Mouse (Mus musculus) heart, embryonic 16.5 days (tissue): Measurements from ENCODE around the gene Banf1. TPM values are rescaled to one million over a fixed set of nuclear protein-coding genes. Genes with fewer than 3 reads are reported as not detected.
"Not testable (repeated sequence)": the region's sequence is repeated elsewhere in the genome, so short reads cannot be mapped to it uniquely, and the experiment has no call there.

ENCODE experiments used
- ATAC-seq: fragments of 200-750 bp; cut with Nextera tagmentation; replicated peaks from 2 replicates; pipeline ENCODE4 v1.8.0; 2017; ENCODE audit warnings: moderate number of reproducible peaks; ENCODE audit not compliant: insufficient read depth, low FRiP score; ENCODE audit errors: extremely low read depth
- H3K27ac ChIP-seq: fragments of 300-500 bp; sonication (generic); 2 replicates; pipeline ENCODE4 v1.5.1; 2014; ENCODE audit warnings: mild to moderate bottlenecking, low read length, control low read depth, moderate library complexity
- H3K27me3 ChIP-seq: fragments of 300-500 bp; sonication (generic); 2 replicates; pipeline ENCODE4 v1.6.1; 2014; ENCODE audit warnings: low read length, mixed read lengths; ENCODE audit not compliant: control insufficient read depth, insufficient read depth
- H3K36me3 ChIP-seq: fragments of 300-500 bp; sonication (generic); 2 replicates; pipeline ENCODE4 v1.6.1; 2014; ENCODE audit not compliant: control insufficient read depth, insufficient read depth
- H3K4me1 ChIP-seq: fragments of 300-500 bp; sonication (generic); 2 replicates; pipeline ENCODE4 v1.6.1; 2014; ENCODE audit warnings: low read length, mixed read lengths; ENCODE audit not compliant: control insufficient read depth, insufficient read depth
- H3K4me2 ChIP-seq: fragments of 300-500 bp; sonication (generic); 2 replicates; pipeline ENCODE4 v1.6.1; 2014; ENCODE audit warnings: low read depth, mild to moderate bottlenecking, control low read depth, low read length
- H3K4me3 ChIP-seq: fragments of 300-500 bp; sonication (generic); 2 replicates; pipeline ENCODE4 v1.5.1; 2014; ENCODE audit warnings: mild to moderate bottlenecking, control low read depth, low read length
- H3K9ac ChIP-seq: fragments of 300-500 bp; sonication (generic); 2 replicates; pipeline ENCODE4 v1.6.1; 2014; ENCODE audit warnings: low read length, control low read depth
- H3K9me3 ChIP-seq: fragments of 300-500 bp; sonication (generic); replicated peaks from 2 replicates; pipeline ENCODE4 v1.6.1; 2016; ENCODE audit warnings: low read length; ENCODE audit not compliant: control insufficient read depth
- WGBS: fragments of 180-500 bp; shearing (Covaris S2); extraction: QIAGEN DNeasy Blood & Tissue Kit; methylation state at CpG from one replicate; pipeline ENCODE4 v1.1.7; 2014; 5-methylcytosine and 5-hydroxymethylcytosine counted together
- polyA plus RNA-seq: library from polyadenylated mRNA; unstranded; fragments of >200 nt; fragmentation: Nextera tagmentation; extraction: Ambion mirVana; gene quantifications from 2 replicates; pipeline ENCODE4 v1.2.1, GENCODE M21; 2015

Gene Banf1
- 441 and 465 TPM in 2 replicates for polyA plus RNA-seq

DNA sequence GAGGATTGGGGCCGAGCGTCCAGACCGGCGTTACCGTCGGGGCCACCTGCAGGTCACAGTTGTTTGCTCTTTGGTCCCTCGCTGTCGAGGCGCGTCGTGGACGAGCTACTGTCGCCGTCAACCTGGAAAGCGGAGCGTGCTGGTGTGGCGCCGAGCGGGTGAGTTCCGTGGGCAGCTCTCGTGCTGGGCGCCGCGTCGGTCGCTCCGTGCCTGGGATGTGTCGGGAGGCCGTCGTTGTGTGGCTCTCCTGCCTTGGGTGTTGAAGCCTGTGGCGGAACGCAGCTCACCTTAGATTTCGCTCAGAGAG lies at the start of gene Banf1:
Banf1 (minus strand) TSS at position 116 of the 307 bp plus-strand sequence.
- 0% methylated on average over 33 of the region's 33 CpGs for WGBS

DNA sequence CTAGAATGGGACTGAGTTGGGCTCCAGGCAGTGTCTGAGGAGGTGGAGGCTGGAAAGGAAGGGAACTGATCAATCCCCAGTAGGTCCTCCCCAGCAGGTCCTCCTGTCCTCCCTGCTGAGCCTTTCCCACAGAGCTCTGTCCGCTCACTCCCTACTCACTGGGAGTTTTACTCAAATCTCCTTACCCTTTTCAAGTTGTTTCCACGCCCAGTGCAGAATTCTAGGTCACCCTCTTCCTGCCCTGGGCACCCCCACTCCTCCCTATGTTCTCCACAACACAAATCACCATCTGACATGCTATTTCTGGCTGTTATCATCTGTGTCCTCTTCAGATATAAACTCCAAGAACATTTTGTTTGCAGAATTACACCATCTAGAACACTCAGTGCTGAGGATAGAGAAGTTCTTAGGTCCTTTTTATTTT lies 47.6 kb upstream of the Banf1 start:
- H3K4me3 ChIP-seq, result no peak overlapping the region
- ATAC-seq, result 0 out of 2 replicates have a peak, but pooled peaks have one; percentile 24
- peak overlapping the region; percentile 4; the same call in 1 of the 2 replicates for H3K9ac ChIP-seq
- WGBS, result 51% methylated on average over 2 of the region's 2 CpGs
- H3K4me2 ChIP-seq, result no peak overlapping the region
- H3K27me3 ChIP-seq, result no peaks in the 10 kb centered on the region
- H3K9me3 ChIP-seq, result no peaks in the 10 kb centered on the region
- peaks cover 5% of the 10 kb centered on the region; the same call in 1 of the 2 replicates for H3K36me3 ChIP-seq
- peaks cover 5% of the 10 kb centered on the region for H3K4me1 ChIP-seq
- peak overlapping the region; percentile 54 for H3K27ac ChIP-seq

More for the DNA sequence above, at the start of gene Banf1:
- H3K9me3 ChIP-seq, result no peaks in the 10 kb centered on the region
- peak within 1 kb of the TSS; percentile 99 for H3K4me3 ChIP-seq
- peak within 1 kb of the TSS; percentile 98 for H3K4me2 ChIP-seq
- no peaks in the 10 kb centered on the region for H3K27me3 ChIP-seq
- H3K9ac ChIP-seq, result peak within 1 kb of the TSS; percentile 90
- peak within 1 kb of the TSS; percentile 98 for H3K27ac ChIP-seq
- ATAC-seq, result no peak
- H3K36me3 ChIP-seq, result peaks cover 39% of the 10 kb centered on the region
- peaks cover 16% of the 10 kb centered on the region for H3K4me1 ChIP-seq

DNA sequence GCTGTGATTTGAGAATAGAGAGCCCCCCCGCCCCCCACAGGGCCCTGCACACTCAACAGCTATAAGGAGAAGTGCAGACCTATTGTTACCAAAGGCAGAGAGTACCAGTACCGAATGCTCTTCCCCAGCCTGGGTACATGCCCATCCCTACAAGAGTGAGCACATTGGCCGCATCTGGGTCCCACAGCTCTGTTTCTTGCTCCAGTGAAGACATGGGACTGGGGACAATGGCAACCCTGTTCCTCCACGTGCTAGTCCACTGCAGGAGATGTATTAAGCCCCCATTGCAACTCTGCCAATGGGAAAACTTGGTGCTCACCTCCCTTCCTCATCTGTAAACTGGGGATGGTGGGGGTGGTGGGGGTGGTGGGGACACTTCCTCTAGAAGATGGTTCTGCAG lies 46.9 kb upstream of the Banf1 start:
- 73% methylated on average over 4 of the region's 4 CpGs for WGBS
- H3K27ac ChIP-seq, result no peak overlapping the region; the same call in 1 of the 2 replicates
- no peaks in the 10 kb centered on the region for H3K9me3 ChIP-seq
- H3K4me3 ChIP-seq, result no peak overlapping the region
- no peaks in the 10 kb centered on the region for H3K36me3 ChIP-seq
- H3K4me2 ChIP-seq, result no peak overlapping the region
- no peak overlapping the region for H3K9ac ChIP-seq
- no peak for ATAC-seq
- H3K27me3 ChIP-seq, result no peaks in the 10 kb centered on the region
- H3K4me1 ChIP-seq, result peaks cover 9% of the 10 kb centered on the region

DNA sequence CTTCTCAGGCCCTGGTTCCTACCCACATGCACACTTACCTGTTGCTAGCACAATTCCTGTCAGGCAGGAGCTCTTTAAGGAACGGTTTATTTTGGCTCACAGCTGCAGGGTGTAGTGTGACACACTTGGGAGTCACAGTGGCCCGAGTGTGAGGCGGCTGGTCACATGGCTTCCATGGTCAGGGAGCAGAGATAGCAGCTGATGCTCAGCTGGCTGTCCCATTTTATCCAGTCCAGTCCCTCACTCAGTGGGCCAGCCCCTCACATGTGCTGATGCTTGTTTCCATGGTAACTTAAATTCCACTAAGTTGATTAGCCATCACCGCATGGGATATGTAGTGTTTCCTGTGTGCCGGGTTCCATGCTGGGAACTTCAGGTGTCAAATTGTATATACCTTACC lies 45.0 kb upstream of the Banf1 start:
- H3K36me3 ChIP-seq, result no peaks in the 10 kb centered on the region
- H3K27me3 ChIP-seq, result no peaks in the 10 kb centered on the region
- H3K9me3 ChIP-seq, result no peaks in the 10 kb centered on the region
- no peak for ATAC-seq
- H3K4me2 ChIP-seq, result no peak overlapping the region
- no peak overlapping the region for H3K4me3 ChIP-seq
- peaks cover 24% of the 10 kb centered on the region for H3K4me1 ChIP-seq
- no peak overlapping the region for H3K27ac ChIP-seq
- H3K9ac ChIP-seq, result no peak overlapping the region
- 65% methylated on average over 5 of the region's 5 CpGs for WGBS

DNA sequence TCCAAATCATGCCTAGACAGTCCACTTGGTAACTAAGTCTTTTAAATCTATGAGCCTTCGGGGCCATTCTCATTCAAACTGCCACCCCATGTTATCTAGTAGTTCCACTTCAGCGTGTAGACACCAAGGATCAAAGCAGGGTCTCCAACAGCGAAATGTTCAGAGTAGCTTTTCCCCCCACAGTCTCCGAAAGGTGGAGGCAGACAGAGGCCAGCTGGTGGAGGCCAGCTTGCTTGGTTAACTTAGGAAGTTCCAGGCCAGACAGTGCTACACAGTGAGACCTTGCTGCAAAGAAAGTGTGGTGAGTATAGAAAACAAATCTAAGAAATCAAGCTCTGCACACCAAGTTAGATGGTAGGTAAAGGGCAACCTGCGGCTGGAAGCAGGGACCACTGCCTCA lies 43.7 kb upstream of the Banf1 start:
- H3K9ac ChIP-seq, result no peak overlapping the region
- ATAC-seq, result no peak
- no peak overlapping the region for H3K27ac ChIP-seq
- no peak overlapping the region for H3K4me3 ChIP-seq
- no peaks in the 10 kb centered on the region for H3K9me3 ChIP-seq
- H3K36me3 ChIP-seq, result no peaks in the 10 kb centered on the region
- H3K4me1 ChIP-seq, result peaks cover 29% of the 10 kb centered on the region
- no peaks in the 10 kb centered on the region for H3K27me3 ChIP-seq
- no peak overlapping the region for H3K4me2 ChIP-seq
- WGBS, result 63% methylated on average over 5 of the region's 5 CpGs

DNA sequence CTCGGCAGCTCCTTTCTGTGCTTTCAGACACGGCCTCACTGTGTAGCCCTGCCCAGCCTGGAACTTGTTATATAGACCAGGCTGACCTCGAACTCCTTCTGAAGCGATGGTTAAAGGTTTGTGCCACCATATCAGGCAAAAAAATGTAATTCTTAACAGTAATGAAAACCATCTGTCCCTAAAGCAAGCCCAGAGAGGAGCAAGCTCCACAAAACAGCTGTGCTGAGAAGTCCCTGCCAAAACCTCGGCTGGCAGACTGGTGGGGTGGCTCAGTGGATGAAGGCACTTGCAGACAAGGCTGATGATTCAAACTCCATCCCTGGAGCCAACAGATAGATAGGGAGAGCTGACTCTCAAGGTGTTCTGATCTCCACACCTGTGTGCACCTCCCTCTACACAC lies 42.1 kb upstream of the Banf1 start:
- 75% methylated on average over 5 of the region's 5 CpGs for WGBS

DNA sequence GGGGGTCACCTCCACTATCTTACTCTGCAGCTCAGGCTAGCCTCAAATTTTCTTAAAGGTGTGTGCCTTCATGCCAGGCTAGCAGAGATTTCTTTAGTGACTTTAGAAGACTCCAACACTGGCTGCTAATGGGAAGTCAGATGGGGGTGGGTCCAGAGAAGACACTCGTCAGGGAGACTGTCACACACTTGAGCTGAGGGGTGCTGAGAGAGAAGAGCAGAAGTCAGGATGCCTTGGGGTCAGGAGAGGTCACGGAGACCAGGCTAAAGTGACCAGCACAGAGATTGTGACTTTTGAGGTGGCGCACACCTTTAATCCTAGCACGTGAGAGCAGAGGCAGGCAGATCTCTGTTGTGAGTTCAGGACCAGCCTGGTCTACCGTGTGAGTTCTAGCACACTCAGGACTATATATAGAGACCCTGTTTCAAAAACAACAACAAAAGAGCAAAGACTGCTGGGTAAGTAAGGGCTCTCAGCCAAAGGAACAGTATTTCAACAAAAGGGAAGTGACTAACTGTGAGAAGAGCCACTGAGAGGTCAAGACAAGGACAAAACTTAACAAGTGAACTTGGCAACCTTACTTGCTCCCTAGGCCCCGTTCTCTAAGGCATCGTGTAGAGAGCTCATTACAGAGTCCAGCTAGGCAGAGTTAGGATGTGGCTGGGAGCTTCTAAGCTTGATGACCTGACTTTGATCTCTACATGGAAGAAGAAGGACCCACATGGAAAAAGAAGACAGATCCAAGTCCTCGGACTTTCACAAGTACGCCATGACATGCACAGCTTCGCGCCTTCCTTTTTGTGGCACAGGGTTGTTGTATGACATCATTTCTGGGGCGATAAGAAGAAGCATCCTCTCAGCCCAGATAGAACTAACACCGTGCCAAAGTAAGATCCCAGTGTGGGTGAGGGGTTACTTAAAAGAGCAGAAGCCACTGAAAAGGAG lies 41.4 kb upstream of the Banf1 start:
- Histone ChIP-seq H3K27me3 (no peaks in the 10 kb centered on the region), H3K4me2 (peak overlapping the region; percentile 68), H3K9me3 (no peaks in the 10 kb centered on the region), H3K36me3 (no peaks in the 10 kb centered on the region), H3K9ac (no peak overlapping the region; the same call in 1 of the 2 replicates), H3K4me1 (peaks cover 25% of the 10 kb centered on the region), H3K27ac (peak overlapping the region; percentile 60), H3K4me3 (no peak overlapping the region; the same call in 1 of the 2 replicates)
- no peak for ATAC-seq
- 63% methylated on average over 13 of the region's 13 CpGs for WGBS

More for the DNA sequence above, 42.1 kb upstream of the Banf1 start:
- Histone ChIP-seq H3K9ac (no peak overlapping the region), H3K27me3 (no peaks in the 10 kb centered on the region), H3K4me3 (no peak overlapping the region), H3K4me1 (peaks cover 25% of the 10 kb centered on the region), H3K9me3 (no peaks in the 10 kb centered on the region), H3K4me2 (no peak overlapping the region), H3K36me3 (no peaks in the 10 kb centered on the region), H3K27ac (peak overlapping the region; percentile 60)
- ATAC-seq, result no peak

DNA sequence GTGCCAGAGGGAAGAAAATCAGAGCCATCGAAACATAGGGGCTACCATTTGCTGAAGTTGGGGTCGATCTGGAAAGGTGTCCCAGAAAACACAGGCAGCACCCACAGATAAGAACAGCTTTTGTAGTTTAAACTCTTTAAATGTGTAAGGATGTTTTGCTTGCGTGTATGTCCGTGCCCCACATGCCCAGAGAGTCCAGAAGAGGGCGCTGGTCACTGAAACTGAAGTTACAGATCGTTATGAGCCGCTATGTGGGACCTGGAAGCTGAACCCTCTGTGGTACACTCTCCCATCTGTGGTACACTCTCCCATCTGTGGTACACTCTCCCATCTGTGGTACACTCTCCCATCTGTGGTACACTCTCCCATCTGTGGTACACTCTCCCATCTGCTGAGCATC lies 40.2 kb upstream of the Banf1 start:
- no peaks in the 10 kb centered on the region for H3K36me3 ChIP-seq
- H3K9ac ChIP-seq, result peak overlapping the region; percentile 79
- peak; percentile 61 for ATAC-seq
- H3K4me1 ChIP-seq, result peaks cover 25% of the 10 kb centered on the region
- peak overlapping the region; percentile 80 for H3K4me3 ChIP-seq
- peak overlapping the region; percentile 68 for H3K4me2 ChIP-seq
- peak overlapping the region; percentile 99 for H3K27ac ChIP-seq
- no peaks in the 10 kb centered on the region for H3K27me3 ChIP-seq
- WGBS, result 11% methylated on average over 7 of the region's 7 CpGs
- no peaks in the 10 kb centered on the region for H3K9me3 ChIP-seq

DNA sequence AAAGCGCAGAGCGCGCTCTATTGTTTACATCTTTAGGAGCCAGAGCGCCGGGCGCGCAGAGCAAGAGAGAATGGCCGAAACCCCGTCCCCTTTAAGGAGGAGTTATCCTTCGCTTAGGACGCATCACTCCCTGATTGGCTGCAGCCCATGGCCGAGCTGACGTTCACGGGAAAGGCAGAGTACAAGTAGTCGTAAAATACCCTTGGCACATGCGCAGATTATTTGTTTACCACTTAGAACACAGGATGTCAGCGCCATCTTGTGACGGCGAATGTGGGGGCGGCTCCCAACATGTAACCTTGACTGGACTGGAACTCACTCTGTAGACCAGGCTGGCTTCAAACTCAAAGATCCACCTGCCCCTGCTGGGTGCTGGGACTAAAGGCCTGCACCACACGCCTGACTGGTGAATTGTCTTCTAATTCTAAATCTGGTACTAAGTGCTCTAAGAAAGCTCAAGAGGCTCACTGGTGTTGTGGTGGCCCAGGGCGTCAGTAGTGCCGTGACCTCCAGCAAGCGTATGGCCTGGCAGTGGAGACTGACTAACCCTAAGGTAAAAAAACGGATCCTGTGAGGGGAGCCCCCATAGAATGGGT lies 39.7 kb upstream of the Banf1 start:
- Histone ChIP-seq H3K9ac (peak overlapping the region; percentile 79), H3K4me2 (peak overlapping the region; percentile 71), H3K4me3 (peak overlapping the region; percentile 80), H3K4me1 (peaks cover 25% of the 10 kb centered on the region), H3K27ac (peak overlapping the region; percentile 99)
- H3K27me3 ChIP-seq, H3K9me3 ChIP-seq, H3K36me3 ChIP-seq: not testable (repeated sequence)
- WGBS, result 11% methylated on average over 20 of the region's 25 CpGs
- ATAC-seq, result peak; percentile 77
